8 mouse cellular contexts compared by ENCODE assay signal in genomic region chr10:121471570-121472197, GRCm38 (mm10). TPM values are rescaled to one million over a fixed set of nuclear protein-coding genes. Genes with fewer than 3 reads are reported as not detected.
DNase-seq lines count a peak whose midpoint lies in the region; ATAC-seq lines count a peak whose summit lies in the region.

No protein-coding gene starts in this region.

- H3K4me3 ChIP-seq in heart, embryonic 16.5 days (ENCODE audit: low read length): no peak overlapping the region
- H3K4me3 ChIP-seq in liver, embryonic 15.5 days (replicated peaks): no peak overlapping the region

- intact Hi-C loops in left cerebral cortex, postnatal 36 days (cut with DNase I): loop anchor here (5.0 kb wide), 2 partner anchors 41 to 44 kb away; no protein-coding TSS in a partner anchor
- intact Hi-C loops in left cerebral cortex, postnatal 4 days (cut with DNase I): loop anchor here (5.0 kb wide), 1 partner anchor 36 kb away; no protein-coding TSS in a partner anchor

- no peaks in the 10 kb centered on the region for H3K36me3 ChIP-seq in heart, embryonic 16.5 days (ENCODE audit: control insufficient read depth, insufficient read depth)
- H3K36me3 ChIP-seq in liver, embryonic 15.5 days (replicated peaks): no peaks in the 10 kb centered on the region

- no peaks in the 10 kb centered on the region for H3K9me3 ChIP-seq in heart, embryonic 16.5 days (replicated peaks; ENCODE audit: control insufficient read depth, low read length)
- no peaks in the 10 kb centered on the region for H3K9me3 ChIP-seq in liver, embryonic 15.5 days (replicated peaks)

- WGBS in heart, embryonic 16.5 days: 17% methylated on average over 8 of the region's 8 CpGs
- 33% methylated on average over 8 of the region's 8 CpGs for WGBS in liver, embryonic 15.5 days (ENCODE audit: insufficient replicate concordance)

- peak overlapping the region; percentile 37; the same call in 1 of the 2 replicates for H3K4me2 ChIP-seq in heart, embryonic 16.5 days (ENCODE audit: low read depth, low read length)
- no peak overlapping the region for H3K4me2 ChIP-seq in liver, embryonic 15.5 days

- H3K4me1 ChIP-seq in heart, embryonic 16.5 days (ENCODE audit: control insufficient read depth, insufficient read depth, low read length): peaks cover 59% of the 10 kb centered on the region
- peaks cover 96% of the 10 kb centered on the region for H3K4me1 ChIP-seq in liver, embryonic 15.5 days (replicated peaks)

- H3K27ac ChIP-seq in heart, embryonic 16.5 days (ENCODE audit: low read length): peak overlapping the region; percentile 92
- H3K27ac ChIP-seq in liver, embryonic 15.5 days (replicated peaks): peak overlapping the region; percentile 49; the same call in 1 of the 2 replicates

- peak; percentile 19 to 35 for DNase-seq in left cerebral cortex, postnatal 36 days (ENCODE audit: low spot score in 2 of 2)
- no peak for DNase-seq in left cerebral cortex, postnatal 4 days
- DNase-seq in brain, adult 2 months (ENCODE audit: low read depth, low spot score): peak; percentile 77
- no peak for DNase-seq in cerebellum, adult 9-11 months
- DNase-seq in urinary bladder, postnatal 14 days (ENCODE audit: low spot score): no peak

- H3K27me3 ChIP-seq in heart, embryonic 16.5 days (ENCODE audit: control insufficient read depth, insufficient read depth, low read length): no peaks in the 10 kb centered on the region
- H3K27me3 ChIP-seq in liver, embryonic 15.5 days: peaks cover 19% of the 10 kb centered on the region

- H3K9ac ChIP-seq in heart, embryonic 16.5 days (ENCODE audit: low read length): peak overlapping the region; percentile 44
- no peak overlapping the region for H3K9ac ChIP-seq in liver, embryonic 15.5 days

- ATAC-seq in heart, embryonic 16.5 days (replicated peaks; ENCODE audit: extremely low read depth, insufficient read depth, low FRiP score): no peak
- ATAC-seq in liver, embryonic 15.5 days (ENCODE audit: insufficient read depth): no peak
- no peak for ATAC-seq in megakaryocyte-erythroid progenitor cell, adult 5-6 weeks (replicated peaks; ENCODE audit: low FRiP score, low TSS enrichment, poor library complexity, severe bottlenecking)

RNA-seq across cellular contexts. Expression of gene Rassf3, which starts 4.5 kb away (rescaled TPM):
- total RNA-seq in left cerebral cortex, postnatal 36 days (2021): 10 to 100 TPM; 30.8 to 47.3 TPM
- 10 to 100 TPM; 17.4 to 22.9 TPM for total RNA-seq in left cerebral cortex, postnatal 4 days (2021)
- polyA plus RNA-seq in heart, embryonic 16.5 days (2015; fragmentation: Nextera tagmentation; extraction: Ambion mirVana): 24.1 and 24.8 TPM in 2 replicates
- polyA plus RNA-seq in liver, embryonic 15.5 days (2015; fragmentation: Nextera tagmentation; extraction: Ambion mirVana): 11.3 and 11.9 TPM in 2 replicates
- total RNA-seq in megakaryocyte-erythroid progenitor cell, adult 5-6 weeks (2014; fragmentation: Nextera tagmentation): 6.5 and 9.7 TPM in 2 replicates
- 12.1 and 13.4 TPM in 2 replicates for total RNA-seq in megakaryocyte-erythroid progenitor cell, adult 5-6 weeks (2017)

Comparison
In these comparisons a context has a peak if more than half of its experiments do, and no peak if none do; other contexts are left out.
1. DNase-seq: peak in left cerebral cortex, postnatal 36 days (2 of 2) and brain, adult 2 months (single experiment); none in left cerebral cortex, postnatal 4 days (single experiment), cerebellum, adult 9-11 months (single experiment) and urinary bladder, postnatal 14 days (single experiment).